Comparison of ENCODE assay signal across 13 mouse cellular contexts in genomic region chr3:94564356-94565010, GRCm38 (mm10). TPM values are rescaled to one million over a fixed set of nuclear protein-coding genes. Genes with fewer than 3 reads are reported as not detected.
DNase-seq lines count a peak whose midpoint lies in the region; ATAC-seq and TF ChIP-seq lines count a peak whose summit lies in the region.
"Had no signal": no experiment of that assay in that cellular context is flagged by ENCODE, and none has a peak within 500 bp of the region (broad histone marks: within the 10 kb centered on the region; RNA-seq: fewer than 3 reads in every experiment).

No protein-coding gene starts in this region.

- ATAC-seq in kidney, postnatal 0 days (replicated peaks; ENCODE audit: low FRiP score, low read depth), result no peak
- ATAC-seq in intestine, embryonic 15.5 days, result no peak
- no peak for ATAC-seq in CD4-positive, CD25-positive, alpha-beta regulatory T cell, adult 4 months
- no peak for ATAC-seq in hindbrain, embryonic 12.5 days (ENCODE audit: low FRiP score)
- ATAC-seq: activated CD4-positive, CD25-positive, alpha-beta regulatory T cell, adult 4 months; liver, embryonic 12.5 days had no signal

- no peak overlapping the region for H3K27ac ChIP-seq in kidney, postnatal 0 days
- H3K27ac ChIP-seq in intestine, embryonic 15.5 days, result peak overlapping the region; percentile 64; the same call in 1 of the 2 replicates
- H3K27ac ChIP-seq in hindbrain, embryonic 12.5 days, result no peak overlapping the region
- H3K27ac ChIP-seq: hindbrain, embryonic 10.5 days; liver, embryonic 12.5 days had no signal

- no peak overlapping the region for H3K9ac ChIP-seq in kidney, postnatal 0 days (ENCODE audit: low read depth, low read length)
- no peak overlapping the region for H3K9ac ChIP-seq in intestine, embryonic 15.5 days
- no peak overlapping the region for H3K9ac ChIP-seq in hindbrain, embryonic 12.5 days
- H3K9ac ChIP-seq: liver, embryonic 12.5 days had no signal

- DNase-seq in kidney, postnatal 0 days (ENCODE audit: low spot score), result no peak
- no peak for DNase-seq in kidney, postnatal 4 days
- DNase-seq in 3134 (ENCODE audit: extremely low read depth, insufficient read length, low spot score), result peak; percentile 32
- DNase-seq in 3T3-L1 (ENCODE audit: low read depth, low spot score), result peak; percentile 58
- DNase-seq in kidney, adult 9 months, result no peak
- DNase-seq: cerebellum, adult 8-10 months had no signal

- 68% methylated on average over 4 of the region's 4 CpGs for WGBS in kidney, postnatal 0 days
- WGBS in intestine, embryonic 15.5 days, result 61% methylated on average over 4 of the region's 4 CpGs
- WGBS in hindbrain, embryonic 12.5 days, result 83% methylated on average over 4 of the region's 4 CpGs

- H3K4me2 ChIP-seq in kidney, postnatal 0 days (ENCODE audit: low read length), result no peak overlapping the region
- H3K4me2 ChIP-seq in intestine, embryonic 15.5 days (replicated peaks), result no peak overlapping the region
- no peak overlapping the region for H3K4me2 ChIP-seq in hindbrain, embryonic 12.5 days (replicated peaks)
- H3K4me2 ChIP-seq: liver, embryonic 12.5 days had no signal

- TF ChIP-seq CTCF in kidney, postnatal 0 days (IDR thresholded peaks at IDR 0.05; ENCODE audit: low read depth), result peak; percentile 32; the same call in 1 of the 2 replicates

- no peaks in the 10 kb centered on the region for H3K27me3 ChIP-seq in kidney, postnatal 0 days (ENCODE audit: insufficient read depth, low read length)
- H3K27me3 ChIP-seq in intestine, embryonic 15.5 days (replicated peaks), result no peaks in the 10 kb centered on the region
- no peaks in the 10 kb centered on the region for H3K27me3 ChIP-seq in hindbrain, embryonic 12.5 days
- H3K27me3 ChIP-seq: liver, embryonic 12.5 days had no signal

- no peaks in the 10 kb centered on the region for H3K9me3 ChIP-seq in kidney, postnatal 0 days (replicated peaks; ENCODE audit: low read length)
- no peaks in the 10 kb centered on the region for H3K9me3 ChIP-seq in intestine, embryonic 15.5 days
- no peaks in the 10 kb centered on the region for H3K9me3 ChIP-seq in hindbrain, embryonic 12.5 days (replicated peaks)
- H3K9me3 ChIP-seq: G1E; hindbrain, embryonic 10.5 days; liver, embryonic 12.5 days had no signal

- no peak overlapping the region for H3K4me3 ChIP-seq in kidney, postnatal 0 days (replicated peaks; ENCODE audit: low read depth, low read length)
- no peak overlapping the region for H3K4me3 ChIP-seq in intestine, embryonic 15.5 days (replicated peaks)
- no peak overlapping the region for H3K4me3 ChIP-seq in hindbrain, embryonic 12.5 days
- H3K4me3 ChIP-seq: hindbrain, embryonic 10.5 days; liver, embryonic 12.5 days had no signal

- peaks cover 2% of the 10 kb centered on the region; the same call in 1 of the 2 replicates for H3K4me1 ChIP-seq in kidney, postnatal 0 days (replicated peaks; ENCODE audit: insufficient read depth, low read length)
- H3K4me1 ChIP-seq in intestine, embryonic 15.5 days (replicated peaks), result peaks cover 2% of the 10 kb centered on the region; the same call in 1 of the 2 replicates
- 0 out of 2 replicates have a peak, but pooled peaks cover 4% of the 10 kb centered on the region for H3K4me1 ChIP-seq in hindbrain, embryonic 12.5 days
- H3K4me1 ChIP-seq: liver, embryonic 12.5 days had no signal

- H3K36me3 ChIP-seq in kidney, postnatal 0 days (ENCODE audit: insufficient read depth, low read length), result peaks cover 2% of the 10 kb centered on the region; the same call in 1 of the 2 replicates
- 0 out of 2 replicates have a peak, but pooled peaks cover 5% of the 10 kb centered on the region for H3K36me3 ChIP-seq in intestine, embryonic 15.5 days
- peaks cover 13% of the 10 kb centered on the region for H3K36me3 ChIP-seq in hindbrain, embryonic 12.5 days

RNA-seq across cellular contexts. Expression of gene Snx27, which starts 18.0 kb away (rescaled TPM):
- 33.4 and 39.1 TPM in 2 replicates for polyA plus RNA-seq in kidney, postnatal 0 days (2015; fragmentation: Nextera tagmentation; extraction: Ambion mirVana)
- 35.5 and 36.2 TPM in 2 replicates for polyA plus RNA-seq in intestine, embryonic 15.5 days (2015; fragmentation: Nextera tagmentation; extraction: Ambion mirVana)
- 10 to 100 TPM; 17.1 TPM for polyA plus RNA-seq in CD4-positive, CD25-positive, alpha-beta regulatory T cell, adult 4 months (2017; shearing (Covaris generic))
- polyA plus RNA-seq in hindbrain, embryonic 12.5 days (2016; fragmentation: Nextera tagmentation; extraction: Ambion mirVana), result 68.7 and 73.3 TPM in 2 replicates

Comparison
In these comparisons a context has a peak if more than half of its experiments do, and no peak if none do; other contexts are left out.
1. DNase-seq: peak in 3134 (single experiment) and 3T3-L1 (single experiment); none in kidney, postnatal 0 days (single experiment), kidney, postnatal 4 days (0 of 2) and kidney, adult 9 months (single experiment).